Mouse (Mus musculus) kidney, adult 2 months (tissue): Measurements from ENCODE around the gene Mllt6.

Experiments
- CTCF ChIP-seq: fragments of 200-500 bp; conservative IDR thresholded peaks from 2 replicates; pipeline ENCODE4 v1.5.1; 2011; ENCODE audit warnings: low read depth, mild to moderate bottlenecking, control low read depth, low read length, moderate library complexity, mixed read lengths; ENCODE audit not compliant: insufficient read depth, insufficient read length
- POLR2A ChIP-seq: fragments of 200-500 bp; IDR thresholded peaks from one replicate; pipeline ENCODE4 v1.6.1; 2011; ENCODE audit warnings: low read depth, low read length, control low read depth

DNA sequence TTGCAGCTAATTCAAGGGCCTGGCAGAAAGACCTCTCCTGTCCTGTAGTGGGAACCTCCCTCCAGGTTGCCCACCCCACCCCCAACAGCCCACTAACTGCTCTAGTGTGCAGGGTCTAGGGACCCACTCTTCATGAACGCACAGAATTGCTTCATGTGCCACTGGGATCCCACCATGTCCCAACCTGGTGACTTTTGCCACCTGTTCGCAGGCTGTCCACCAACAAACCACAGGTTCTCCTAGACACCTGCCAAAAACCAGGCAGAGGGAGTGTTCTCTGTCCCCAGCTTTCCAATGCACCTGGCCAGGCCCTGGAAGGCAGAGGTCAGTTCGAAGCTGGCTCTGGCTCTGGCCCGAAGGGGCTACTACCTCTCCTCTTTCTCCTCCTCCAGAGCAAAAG lies 31.2 kb downstream of the Mllt6 start:
- TF ChIP-seq CTCF = no peak
- no peak for TF ChIP-seq POLR2A
